Mouse (Mus musculus): ENCODE data around the gene AI467606.

AI467606 gene

GRCm38 (mm10) chr7:127129638-127130037 is 38.5 kb downstream of the AI467606 start:
- DNase-seq = peak; percentile 57 to 66

- DNase-seq = no peak
Observed at GRCm38 (mm10) chr7:127133125-127133524, 42.0 kb downstream of the AI467606 start.

- DNase-seq = no peak
Observed at GRCm38 (mm10) chr7:127134821-127135447, 43.8 kb downstream of the AI467606 start.

- no peak for DNase-seq
Observed at GRCm38 (mm10) chr7:127136181-127137071, 45.3 kb downstream of the AI467606 start.

GRCm38 (mm10) chr7:127137262-127138017 is 46.3 kb downstream of the AI467606 start, which contains the start of gene Spn:
Spn (minus strand) TSS chr7:127137823.
- DNase-seq = no peak

DNA sequence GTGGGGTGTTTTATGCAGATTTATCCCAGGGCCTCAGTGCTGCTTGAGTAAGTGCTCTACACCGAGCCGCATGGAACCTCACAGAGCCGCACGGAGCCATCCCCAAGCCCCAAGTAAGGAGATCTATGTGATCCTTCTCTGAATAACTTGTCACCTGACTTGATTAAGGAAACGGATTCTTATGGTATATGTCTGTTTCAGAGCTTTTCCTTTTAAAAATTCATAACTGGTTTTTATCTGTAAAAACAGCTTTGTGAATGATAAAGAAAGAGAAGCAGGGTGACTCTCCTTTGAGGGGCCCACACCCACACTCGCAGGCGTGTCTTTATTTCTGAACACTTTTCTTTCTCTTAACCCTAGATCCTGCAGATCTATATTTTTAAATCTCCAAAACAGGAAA is 47.9 kb downstream of the AI467606 start:
- no peak for DNase-seq

DNA sequence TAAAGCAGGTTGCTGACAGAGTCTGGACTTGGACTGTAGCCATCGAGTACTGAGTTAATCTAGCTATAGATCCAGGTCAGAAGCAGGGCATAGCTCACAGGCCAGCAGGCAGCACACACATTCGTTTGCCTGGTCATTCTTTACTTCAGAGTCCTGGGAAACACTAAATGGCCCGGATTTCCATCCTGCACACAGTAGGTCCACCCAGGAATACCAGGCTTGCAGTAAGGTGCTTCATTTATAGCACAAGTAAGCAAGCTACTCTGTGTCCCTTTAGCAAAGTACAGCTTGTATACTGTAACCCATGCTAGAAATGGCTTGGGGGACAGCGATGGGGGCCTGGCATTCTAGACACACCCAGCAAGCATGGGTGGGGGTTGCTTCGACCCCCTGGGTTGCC is 48.4 kb downstream of the AI467606 start:
- DNase-seq = no peak

GRCm38 (mm10) chr7:127140623-127141404 is 49.7 kb downstream of the AI467606 start:
- DNase-seq = no peak

DNA sequence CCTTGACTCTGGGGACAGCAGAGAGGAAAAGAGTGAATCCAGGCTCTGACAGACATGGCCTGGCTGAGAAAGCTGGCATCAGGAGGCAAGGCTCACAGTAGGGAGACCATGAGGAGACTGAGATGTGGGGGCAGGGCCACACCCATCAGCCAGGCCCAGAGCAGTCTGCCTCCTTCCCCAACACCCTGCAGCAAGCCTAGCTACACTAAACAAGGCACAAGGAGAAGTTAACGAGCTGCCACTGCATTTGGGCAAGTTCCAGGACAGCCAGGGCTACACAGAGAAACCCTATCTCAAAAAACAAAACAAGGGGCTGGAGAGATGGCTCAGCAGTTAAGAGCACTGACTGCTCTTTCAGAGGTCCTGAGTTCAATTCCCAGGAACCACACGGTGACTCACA is 51.1 kb downstream of the AI467606 start:
- DNase-seq = no peak

- DNase-seq = no peak
Observed at GRCm38 (mm10) chr7:127142666-127143065, 51.5 kb downstream of the AI467606 start.

Measured in kidney, postnatal 25 days (tissue).